8 mouse cellular contexts compared by ENCODE assay signal in genomic region chr4:41606784-41607183, GRCm38 (mm10). TPM values are rescaled to one million over a fixed set of nuclear protein-coding genes. Genes with fewer than 3 reads are reported as not detected.
DNase-seq lines count a peak whose midpoint lies in the region; ATAC-seq and TF ChIP-seq lines count a peak whose summit lies in the region.

No protein-coding gene starts in this region.

- intact Hi-C loops in left cerebral cortex, adult 2 months (cut with DNase I), result loop anchor here (5.0 kb wide), 1 partner anchor 101 kb away; no protein-coding TSS in a partner anchor

- peak; percentile 46 for DNase-seq in kidney, adult 18-20 months
- peak; percentile 73 for DNase-seq in R1 (ENCODE audit: low read depth, low spot score)
- peak; percentile 88 for DNase-seq in embryonic facial prominence, embryonic 14.5 days (ENCODE audit: low spot score)
- no peak for DNase-seq in left cerebral cortex, adult 2 months (ENCODE audit: extremely low spot score in 1 of 2, low spot score in 2 of 2)
- DNase-seq in urinary bladder, postnatal 4 days (ENCODE audit: low spot score in 2 of 2), result no peak
- no peak for DNase-seq in cerebellum, adult 8-10 months

- no peak for TF ChIP-seq CTCF in left cerebral cortex, adult 2 months (IDR thresholded peaks at IDR 0.05)

- H3K27ac ChIP-seq in kidney, embryonic 15.5 days, result no peak overlapping the region
- H3K27ac ChIP-seq in embryonic facial prominence, embryonic 14.5 days (replicated peaks; ENCODE audit: low read depth, low read length), result no peak overlapping the region
- no peak overlapping the region for H3K27ac ChIP-seq in left cerebral cortex, adult 2 months

- H3K9me3 ChIP-seq in kidney, embryonic 15.5 days (replicated peaks), result no peaks in the 10 kb centered on the region
- no peaks in the 10 kb centered on the region for H3K9me3 ChIP-seq in embryonic facial prominence, embryonic 14.5 days (ENCODE audit: control insufficient read depth, low read length)

- H3K27me3 ChIP-seq in kidney, embryonic 15.5 days, result no peaks in the 10 kb centered on the region
- H3K27me3 ChIP-seq in embryonic facial prominence, embryonic 14.5 days (replicated peaks; ENCODE audit: control insufficient read depth, insufficient read depth, low read length), result no peaks in the 10 kb centered on the region; the same call in 1 of the 2 replicates

- H3K9ac ChIP-seq in kidney, embryonic 15.5 days, result no peak overlapping the region
- no peak overlapping the region for H3K9ac ChIP-seq in embryonic facial prominence, embryonic 14.5 days (ENCODE audit: low read depth, low read length)

- H3K4me3 ChIP-seq in kidney, embryonic 15.5 days (replicated peaks), result no peak overlapping the region
- H3K4me3 ChIP-seq in embryonic facial prominence, embryonic 14.5 days (ENCODE audit: low read depth, low read length), result no peak overlapping the region
- no peak overlapping the region for H3K4me3 ChIP-seq in left cerebral cortex, adult 2 months

- no peak overlapping the region for H3K4me2 ChIP-seq in kidney, embryonic 15.5 days
- H3K4me2 ChIP-seq in embryonic facial prominence, embryonic 14.5 days (ENCODE audit: low read depth, low read length), result no peak overlapping the region

- no peak for ATAC-seq in kidney, embryonic 15.5 days (replicated peaks; ENCODE audit: low FRiP score)
- ATAC-seq in embryonic facial prominence, embryonic 14.5 days (ENCODE audit: low read depth), result no peak
- ATAC-seq in megakaryocyte-erythroid progenitor cell, adult 5-6 weeks (replicated peaks; ENCODE audit: low FRiP score, low TSS enrichment, poor library complexity, severe bottlenecking), result peak; percentile 70

- WGBS in kidney, embryonic 15.5 days, result 34% methylated on average over 4 of the region's 4 CpGs
- 34% methylated on average over 4 of the region's 4 CpGs for WGBS in embryonic facial prominence, embryonic 14.5 days

- H3K4me1 ChIP-seq in kidney, embryonic 15.5 days, result no peaks in the 10 kb centered on the region
- no peaks in the 10 kb centered on the region for H3K4me1 ChIP-seq in embryonic facial prominence, embryonic 14.5 days (ENCODE audit: control insufficient read depth, insufficient read depth, low read length)

- H3K36me3 ChIP-seq in kidney, embryonic 15.5 days, result no peaks in the 10 kb centered on the region
- H3K36me3 ChIP-seq in embryonic facial prominence, embryonic 14.5 days (ENCODE audit: control insufficient read depth, insufficient read depth, low read length), result no peaks in the 10 kb centered on the region

RNA-seq across cellular contexts. Expression of gene Enho, which starts 33.3 kb away (rescaled TPM):
- 19.1 and 22.6 TPM in 2 replicates for polyA plus RNA-seq in kidney, embryonic 15.5 days (2015; fragmentation: Nextera tagmentation; extraction: Ambion mirVana)
- 22.7 and 26.0 TPM in 2 replicates for polyA plus RNA-seq in embryonic facial prominence, embryonic 14.5 days (2014; fragmentation: Nextera tagmentation; extraction: Ambion mirVana)
- not detected in 2 replicates for total RNA-seq in megakaryocyte-erythroid progenitor cell, adult 5-6 weeks (2014; fragmentation: Nextera tagmentation)
- total RNA-seq in megakaryocyte-erythroid progenitor cell, adult 5-6 weeks (2017), result not detected in 2 replicates
- total RNA-seq in left cerebral cortex, adult 2 months (2021), result 10 to 100 TPM; 58.0 to 63.3 TPM

RNA-seq across cellular contexts. Expression of gene Dnaic1, which starts 37.2 kb away (rescaled TPM):
- 1.6 and 1.7 TPM in 2 replicates for polyA plus RNA-seq in kidney, embryonic 15.5 days (2015; fragmentation: Nextera tagmentation; extraction: Ambion mirVana)
- polyA plus RNA-seq in embryonic facial prominence, embryonic 14.5 days (2014; fragmentation: Nextera tagmentation; extraction: Ambion mirVana), result 1.6 and 3.7 TPM in 2 replicates
- total RNA-seq in megakaryocyte-erythroid progenitor cell, adult 5-6 weeks (2014; fragmentation: Nextera tagmentation), result not detected in 2 replicates
- total RNA-seq in megakaryocyte-erythroid progenitor cell, adult 5-6 weeks (2017), result not detected in 2 replicates
- 1 to 10 TPM; 6.4 to 7.5 TPM for total RNA-seq in left cerebral cortex, adult 2 months (2021)

RNA-seq across cellular contexts. Expression of gene Fam219a, which starts 37.4 kb away (rescaled TPM):
- 1.9 and 2.8 TPM in 2 replicates for polyA plus RNA-seq in kidney, embryonic 15.5 days (2015; fragmentation: Nextera tagmentation; extraction: Ambion mirVana)
- polyA plus RNA-seq in embryonic facial prominence, embryonic 14.5 days (2014; fragmentation: Nextera tagmentation; extraction: Ambion mirVana), result 4.0 and 4.1 TPM in 2 replicates
- 1.7 and 1.9 TPM in 2 replicates for total RNA-seq in megakaryocyte-erythroid progenitor cell, adult 5-6 weeks (2014; fragmentation: Nextera tagmentation)
- 0.11 and 0.52 TPM in 2 replicates for total RNA-seq in megakaryocyte-erythroid progenitor cell, adult 5-6 weeks (2017)
- 100 to 1,000 TPM; 195 to 209 TPM for total RNA-seq in left cerebral cortex, adult 2 months (2021)

Comparison
In these comparisons a context has a peak if more than half of its experiments do, and no peak if none do; other contexts are left out.
1. DNase-seq: peak in kidney, adult 18-20 months (single experiment), R1 (single experiment) and embryonic facial prominence, embryonic 14.5 days (single experiment); none in left cerebral cortex, adult 2 months (0 of 2), urinary bladder, postnatal 4 days (0 of 2) and cerebellum, adult 8-10 months (single experiment).
2. RNA of gene Enho, which starts 33.3 kb away (total RNA-seq): 58.0 to 63.3 TPM in left cerebral cortex, adult 2 months; not detected in megakaryocyte-erythroid progenitor cell, adult 5-6 weeks; every median in the first group is over 10 times any median in the second.
3. RNA of gene Dnaic1, which starts 37.2 kb away (total RNA-seq): 6.4 to 7.5 TPM in left cerebral cortex, adult 2 months; not detected in megakaryocyte-erythroid progenitor cell, adult 5-6 weeks; every median in the first group is over 4 times any median in the second.
4. RNA of gene Fam219a, which starts 37.4 kb away (total RNA-seq): 195 to 209 TPM in left cerebral cortex, adult 2 months; 0.11 to 1.9 TPM in megakaryocyte-erythroid progenitor cell, adult 5-6 weeks; every median in the first group is over 10 times any median in the second.